Mouse (Mus musculus) myocyte (in vitro differentiated cells): Measurements from ENCODE around the gene Abcc10.

ENCODE experiments used
- CEBPB ChIP-seq: IDR thresholded peaks from 2 replicates; pipeline ENCODE4 v1.6.1; 2011; ENCODE audit warnings: mild to moderate bottlenecking, moderate library complexity; ENCODE audit not compliant: poor library complexity, insufficient read depth, severe bottlenecking
- E2F4 ChIP-seq: IDR thresholded peaks from one replicate; pipeline ENCODE4 v1.6.1; 2011; ENCODE audit warnings: mild to moderate bottlenecking, control low read depth, moderate library complexity; ENCODE audit not compliant: insufficient read depth
- MAX ChIP-seq: IDR thresholded peaks from one replicate; pipeline ENCODE4 v1.6.1; 2011; ENCODE audit warnings: low read depth, mild to moderate bottlenecking, control low read depth
- MYOD1 ChIP-seq, 3 experiments: IDR thresholded peaks; one replicate each; pipeline ENCODE4 v1.6.1; 2011; ENCODE audit warnings: control low read depth in 2 of 3, low read depth in 2 of 3, mild to moderate bottlenecking in 2 of 3, moderate library complexity in 1 of 3; ENCODE audit not compliant: insufficient read length in 2 of 3, control insufficient read depth in 1 of 3
- MYOG ChIP-seq, 3 experiments: IDR thresholded peaks; one replicate each; pipeline ENCODE4 v1.6.1; 2011; ENCODE audit warnings: control low read depth in 2 of 3, low read depth in 2 of 3, mild to moderate bottlenecking in 2 of 3; ENCODE audit not compliant: insufficient read length in 2 of 3, control insufficient read depth in 1 of 3, insufficient read depth in 1 of 3
- POLR2A ChIP-seq: IDR thresholded peaks from one replicate; pipeline ENCODE4 v1.6.1; 2011; ENCODE audit warnings: low read depth, mild to moderate bottlenecking, control low read depth, moderate library complexity; ENCODE audit not compliant: insufficient read length
- POLR2AphosphoS2 ChIP-seq: IDR thresholded peaks from one replicate; pipeline ENCODE4 v1.6.1; 2011; ENCODE audit warnings: low read depth, control low read depth; ENCODE audit not compliant: insufficient read length
- REST ChIP-seq: IDR thresholded peaks from one replicate; pipeline ENCODE4 v1.6.1; 2011; ENCODE audit warnings: mild to moderate bottlenecking, control low read depth, moderate library complexity; ENCODE audit not compliant: insufficient read depth, insufficient read length
- SRF ChIP-seq: IDR thresholded peaks from one replicate; pipeline ENCODE4 v1.6.1; 2011; ENCODE audit warnings: low read depth; ENCODE audit not compliant: control insufficient read depth, insufficient read length
- TCF12 ChIP-seq: IDR thresholded peaks from one replicate; pipeline ENCODE4 v1.6.1; 2011; ENCODE audit warnings: mild to moderate bottlenecking, control low read depth; ENCODE audit not compliant: poor library complexity, insufficient read depth, severe bottlenecking
- TCF3 ChIP-seq: IDR thresholded peaks from one replicate; pipeline ENCODE4 v1.6.1; 2011; ENCODE audit warnings: low read depth, control low read depth; ENCODE audit not compliant: insufficient read length
- USF1 ChIP-seq: IDR thresholded peaks from one replicate; pipeline ENCODE4 v1.6.1; 2011; ENCODE audit warnings: low read depth, mild to moderate bottlenecking, control low read depth, moderate library complexity

DNA sequence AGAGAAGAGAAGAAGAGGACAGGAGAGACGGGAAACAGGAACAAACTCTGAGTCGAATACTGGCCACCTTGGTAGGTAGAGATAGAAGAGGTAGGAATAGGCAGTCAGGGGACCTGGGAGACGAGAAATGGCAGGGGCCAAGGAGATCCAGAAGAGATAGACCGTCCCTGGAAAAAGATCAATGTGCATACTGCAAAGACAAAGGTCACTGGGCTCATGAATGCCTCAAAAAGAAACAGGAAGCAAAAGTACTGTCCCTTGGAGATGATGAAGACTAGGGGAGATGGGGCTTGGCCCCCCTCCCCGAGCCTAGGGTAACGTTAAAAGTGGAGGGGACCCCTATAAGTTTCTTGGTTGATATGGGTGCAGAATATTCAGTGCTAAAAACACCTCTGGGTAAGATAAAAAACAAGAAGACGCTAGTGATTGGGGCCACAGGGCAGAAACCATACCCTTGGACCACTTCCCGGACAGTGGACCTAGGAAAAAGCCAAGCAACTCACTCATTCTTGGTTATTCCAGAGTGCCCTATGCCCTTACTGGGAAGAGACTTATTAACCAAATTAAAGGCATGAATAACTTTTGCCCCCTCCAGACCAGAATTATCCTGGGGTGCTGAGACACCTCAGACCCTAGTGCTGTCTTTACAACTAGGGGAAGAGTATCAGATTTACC, 23.0 kb upstream of the Abcc10 start:
- TF ChIP-seq USF1 (no peak), POLR2A (no peak), MYOG (IDR thresholded peaks at IDR 0.05; ENCODE audit: control insufficient read depth in 1 of 3, insufficient read depth in 1 of 3, insufficient read length in 2 of 3, low read depth in 2 of 3) (no peak), CEBPB (no peak), REST (no peak), TCF12 (no peak), MYOD1 (IDR thresholded peaks at IDR 0.05; ENCODE audit: control insufficient read depth in 1 of 3, insufficient read length in 2 of 3, low read depth in 2 of 3) (no peak), TCF3 (no peak), MAX (no peak), POLR2AphosphoS2 (no peak), E2F4 (no peak), SRF (no peak)
